Mouse (Mus musculus): ENCODE results near the gene Ints11. TPM values are rescaled to one million over a fixed set of nuclear protein-coding genes. Genes with fewer than 3 reads are reported as not detected.

Ints11 gene
- polyA plus RNA-seq (2012; ENCODE audit: insufficient read depth, insufficient read length, low replicate concordance, missing spikeins) = not detected in 2 replicates

DNA sequence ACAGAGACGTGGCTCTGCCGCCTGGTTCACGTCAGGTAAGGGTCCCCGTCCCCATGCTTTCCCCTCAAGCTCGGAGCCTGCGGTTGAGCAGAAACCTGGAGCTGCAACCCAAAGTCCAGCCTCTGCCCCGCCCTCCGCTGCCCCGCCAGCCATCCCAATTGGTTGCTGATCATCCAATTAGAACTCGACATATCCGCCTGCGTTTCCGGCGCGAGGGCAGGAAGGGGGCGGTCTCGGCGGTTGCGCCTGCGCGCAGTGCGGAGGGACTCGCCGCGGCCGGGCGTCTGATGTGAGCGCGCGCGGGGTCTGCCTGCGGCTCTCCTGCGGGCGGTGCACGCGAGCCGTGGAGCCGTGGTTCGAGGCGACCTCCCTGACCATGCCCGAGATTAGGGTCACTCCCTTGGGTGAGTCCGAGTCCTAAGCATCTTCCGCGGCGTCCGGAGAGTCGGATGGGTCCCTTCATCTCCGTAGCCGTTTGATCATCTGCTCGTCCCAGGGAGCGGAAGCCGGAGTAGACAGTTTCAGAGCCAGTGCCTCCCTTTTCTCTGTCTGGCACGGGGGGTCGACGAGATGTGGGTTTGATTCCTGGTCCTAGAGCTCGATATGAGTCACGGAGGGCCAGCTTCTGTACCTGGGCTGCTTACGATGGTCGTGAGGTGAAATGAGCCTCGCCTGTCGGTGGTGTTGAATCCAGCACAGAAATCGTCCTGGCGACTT is at the start of gene Ints11, which contains the start of gene Cptp:
Gene Ints11 (plus strand): TSS at position 230 of the 717 bp plus-strand sequence.
Gene Cptp (minus strand): TSS at position 124 of the 717 bp plus-strand sequence.
- peak within 1 kb of the TSS; percentile 78 for H3K4me3 ChIP-seq (ENCODE audit: insufficient read depth, low read depth, low read length)
- H3K4me1 ChIP-seq (ENCODE audit: control insufficient read depth, insufficient read depth, low read length) = peaks cover 15% of the 10 kb centered on the region
- TF ChIP-seq CTCF (IDR thresholded peaks at IDR 0.05; ENCODE audit: insufficient read depth, low read depth, low read length) = no peak
- TF ChIP-seq POLR2A (IDR thresholded peaks at IDR 0.05; ENCODE audit: insufficient read depth, low read depth, low read length) = peak; percentile 94
- WGBS = under 1% methylated on average over 63 of the region's 63 CpGs
- H3K27ac ChIP-seq (ENCODE audit: insufficient read depth, low read depth, low read length) = peak within 1 kb of the TSS; percentile 22; the same call in 1 of the 2 replicates

DNA sequence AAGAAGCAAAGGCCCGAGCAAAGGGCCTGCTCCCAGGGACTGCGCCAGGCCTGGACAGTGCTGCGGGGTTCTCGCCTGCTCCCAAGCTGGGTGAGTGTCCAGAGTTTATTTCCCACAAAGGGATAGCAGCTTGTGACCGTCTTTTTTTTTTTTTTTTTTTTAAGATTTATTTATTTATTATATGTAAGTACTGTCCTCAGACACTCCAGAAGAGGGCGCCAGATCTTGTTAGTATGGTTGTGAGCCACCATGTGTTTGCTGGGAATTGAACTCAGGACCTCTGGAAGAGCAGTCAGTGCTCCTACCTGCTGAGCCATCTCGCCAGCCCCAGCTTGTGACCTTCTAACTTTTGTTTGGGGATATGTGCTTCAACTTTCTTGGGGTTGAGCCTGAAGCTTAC is 48.3 kb upstream of the Ints11 start:
- H3K27ac ChIP-seq (ENCODE audit: insufficient read depth, low read depth, low read length) = no peak overlapping the region

DNA sequence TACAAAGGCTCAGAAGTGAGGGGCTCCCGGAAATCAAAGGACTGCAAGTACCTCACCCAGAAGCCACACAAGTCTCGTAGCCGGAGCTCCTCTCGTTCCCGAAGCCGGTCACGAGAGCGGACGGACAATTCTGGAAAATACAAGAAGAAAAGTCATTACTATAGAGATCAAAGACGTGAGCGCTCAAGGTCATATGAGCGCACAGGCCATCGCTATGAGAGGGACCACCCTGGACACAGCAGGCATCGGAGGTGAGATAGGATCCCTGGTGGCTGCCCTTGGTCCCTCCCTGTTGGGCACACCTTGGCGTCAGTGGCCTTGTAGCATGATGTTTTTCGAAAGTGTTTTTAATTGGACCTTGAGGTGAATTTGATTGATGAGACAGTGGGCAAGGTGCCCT is 45.9 kb upstream of the Ints11 start:
- no peak for TF ChIP-seq CTCF (IDR thresholded peaks at IDR 0.05; ENCODE audit: insufficient read depth, low read depth, low read length)
- no peak for TF ChIP-seq POLR2A (IDR thresholded peaks at IDR 0.05; ENCODE audit: insufficient read depth, low read depth, low read length)
- Histone ChIP-seq H3K4me3 (ENCODE audit: insufficient read depth, low read depth, low read length) (no peak overlapping the region), H3K4me1 (ENCODE audit: control insufficient read depth, insufficient read depth, low read length) (0 out of 2 replicates have a peak, but pooled peaks cover 3% of the 10 kb centered on the region), H3K27ac (ENCODE audit: insufficient read depth, low read depth, low read length) (no peak overlapping the region)
- WGBS = 94% methylated on average over 16 of the region's 16 CpGs

More for the DNA sequence above, 48.3 kb upstream of the Ints11 start:
- TF ChIP-seq POLR2A (IDR thresholded peaks at IDR 0.05; ENCODE audit: insufficient read depth, low read depth, low read length) (no peak), CTCF (IDR thresholded peaks at IDR 0.05; ENCODE audit: insufficient read depth, low read depth, low read length) (no peak)
- WGBS = 73% methylated on average over 7 of the region's 7 CpGs
- 0 out of 2 replicates have a peak, but pooled peaks cover 3% of the 10 kb centered on the region for H3K4me1 ChIP-seq (ENCODE audit: control insufficient read depth, insufficient read depth, low read length)
- H3K4me3 ChIP-seq (ENCODE audit: insufficient read depth, low read depth, low read length) = no peak overlapping the region

DNA sequence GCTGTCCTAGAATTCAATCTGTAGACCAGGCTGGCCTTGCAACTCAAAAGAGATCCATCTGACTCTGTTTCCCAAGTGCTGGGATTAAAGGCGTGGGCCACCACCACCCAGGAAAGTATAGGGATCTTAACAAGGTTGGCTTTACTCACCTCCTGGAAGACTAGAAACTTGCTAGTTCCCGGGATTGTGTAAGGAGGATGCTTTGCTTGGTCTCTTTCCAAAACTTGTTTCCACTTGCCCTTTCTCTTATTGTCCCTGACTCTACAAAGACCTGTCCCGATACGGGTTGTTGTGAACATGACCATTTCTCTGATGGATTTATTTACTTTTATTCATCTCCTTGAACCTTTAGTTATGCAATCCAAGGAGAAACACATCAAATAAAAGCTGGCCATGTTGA is 39.5 kb upstream of the Ints11 start:
- 89% methylated on average over 4 of the region's 4 CpGs for WGBS
- Histone ChIP-seq H3K4me1 (ENCODE audit: control insufficient read depth, insufficient read depth, low read length) (peaks cover 15% of the 10 kb centered on the region), H3K27ac (ENCODE audit: insufficient read depth, low read depth, low read length) (no peak overlapping the region), H3K4me3 (ENCODE audit: insufficient read depth, low read depth, low read length) (no peak overlapping the region)
- no peak for TF ChIP-seq POLR2A (IDR thresholded peaks at IDR 0.05; ENCODE audit: insufficient read depth, low read depth, low read length)
- TF ChIP-seq CTCF (IDR thresholded peaks at IDR 0.05; ENCODE audit: insufficient read depth, low read depth, low read length) = no peak

DNA sequence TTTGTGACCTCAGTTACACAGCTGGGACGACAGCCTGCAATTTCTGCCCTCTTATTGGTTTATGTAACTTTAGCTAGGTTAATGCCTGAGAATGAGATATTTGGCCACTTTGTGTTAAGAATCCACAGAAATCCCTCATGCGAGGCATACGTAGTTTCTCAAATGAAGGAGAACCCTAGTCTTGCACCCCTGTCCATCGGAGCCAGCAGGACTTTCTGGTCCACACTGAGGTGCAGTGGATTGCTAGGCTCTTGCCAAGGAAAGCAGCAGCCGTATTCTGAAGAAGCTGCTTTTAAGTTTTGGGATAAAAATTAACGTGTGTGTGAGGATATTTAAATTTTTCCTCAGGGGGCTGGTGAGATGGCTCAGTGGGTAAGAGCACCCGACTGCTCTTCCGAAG is 38.8 kb upstream of the Ints11 start:
- TF ChIP-seq CTCF (IDR thresholded peaks at IDR 0.05; ENCODE audit: insufficient read depth, low read depth, low read length) (no peak), POLR2A (IDR thresholded peaks at IDR 0.05; ENCODE audit: insufficient read depth, low read depth, low read length) (no peak)
- 52% methylated on average over 8 of the region's 8 CpGs for WGBS
- Histone ChIP-seq H3K4me1 (ENCODE audit: control insufficient read depth, insufficient read depth, low read length) (peaks cover 15% of the 10 kb centered on the region), H3K27ac (ENCODE audit: insufficient read depth, low read depth, low read length) (no peak overlapping the region), H3K4me3 (ENCODE audit: insufficient read depth, low read depth, low read length) (no peak overlapping the region; the same call in 1 of the 2 replicates)

DNA sequence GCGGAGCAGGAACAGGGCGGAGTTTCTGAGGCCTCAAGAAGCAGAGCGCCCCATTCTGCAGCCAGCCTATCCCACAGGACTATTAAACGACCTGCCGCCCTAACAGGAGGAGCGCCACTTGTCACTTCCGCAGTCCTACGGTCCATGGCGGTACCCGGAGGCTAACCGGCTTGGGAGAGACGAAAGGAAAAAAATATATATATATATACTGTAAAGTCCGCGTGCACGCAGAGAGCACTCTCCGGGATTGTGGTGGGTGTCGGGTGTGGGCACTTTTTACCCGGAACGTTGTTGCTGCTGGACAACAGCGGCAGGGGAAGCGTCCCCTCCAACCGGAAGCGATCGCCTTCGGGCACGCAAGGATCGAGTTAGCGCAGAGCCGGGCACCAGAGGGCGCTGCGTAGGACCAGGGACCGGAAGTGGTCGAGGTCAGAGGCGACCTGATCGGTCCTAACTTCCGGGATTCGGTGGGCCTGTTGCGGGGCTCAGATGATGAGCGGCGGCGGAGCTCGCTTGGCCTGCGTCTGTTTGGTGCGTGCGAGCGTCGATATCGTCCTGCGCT is 38.1 kb upstream of the Ints11 start, which contains the start of gene Aurkaip1:
Gene Aurkaip1 (plus strand): TSS at position 68 of the 562 bp plus-strand sequence.
- WGBS = under 1% methylated on average over 49 of the region's 49 CpGs
- H3K27ac ChIP-seq (ENCODE audit: insufficient read depth, low read depth, low read length) = peak within 1 kb of the TSS; percentile 65; the same call in 1 of the 2 replicates
- TF ChIP-seq POLR2A (IDR thresholded peaks at IDR 0.05; ENCODE audit: insufficient read depth, low read depth, low read length) (peak; percentile 12), CTCF (IDR thresholded peaks at IDR 0.05; ENCODE audit: insufficient read depth, low read depth, low read length) (peak; percentile 41; the same call in 1 of the 2 replicates)
- peaks cover 15% of the 10 kb centered on the region for H3K4me1 ChIP-seq (ENCODE audit: control insufficient read depth, insufficient read depth, low read length)
- H3K4me3 ChIP-seq (ENCODE audit: insufficient read depth, low read depth, low read length) = peak within 1 kb of the TSS; percentile 70

DNA sequence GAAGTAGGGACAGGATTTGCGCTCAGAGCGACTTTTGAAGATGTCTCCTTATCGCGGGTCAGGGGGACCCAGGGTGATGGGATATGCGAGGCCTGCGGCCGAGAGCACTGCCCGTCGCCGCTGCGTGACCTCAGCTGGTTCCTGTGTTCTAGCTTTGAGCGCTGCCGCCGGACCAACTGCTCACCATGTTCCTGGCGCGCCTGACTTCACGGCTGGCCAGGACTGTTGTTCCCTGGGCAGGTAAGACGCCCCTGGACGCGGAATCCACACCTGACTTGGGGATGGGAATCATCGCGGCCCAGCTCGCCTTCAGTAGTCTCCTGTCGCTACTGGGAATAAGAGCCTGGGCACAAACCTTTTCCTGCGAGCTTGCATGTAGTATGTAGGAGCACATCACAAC is 37.5 kb upstream of the Ints11 start:
- Histone ChIP-seq H3K27ac (ENCODE audit: insufficient read depth, low read depth, low read length) (peak overlapping the region; percentile 65; the same call in 1 of the 2 replicates), H3K4me1 (ENCODE audit: control insufficient read depth, insufficient read depth, low read length) (peaks cover 15% of the 10 kb centered on the region), H3K4me3 (ENCODE audit: insufficient read depth, low read depth, low read length) (peak overlapping the region; percentile 70)
- 1% methylated on average over 25 of the region's 25 CpGs for WGBS
- TF ChIP-seq CTCF (IDR thresholded peaks at IDR 0.05; ENCODE audit: insufficient read depth, low read depth, low read length) = no peak
- no peak for TF ChIP-seq POLR2A (IDR thresholded peaks at IDR 0.05; ENCODE audit: insufficient read depth, low read depth, low read length)

DNA sequence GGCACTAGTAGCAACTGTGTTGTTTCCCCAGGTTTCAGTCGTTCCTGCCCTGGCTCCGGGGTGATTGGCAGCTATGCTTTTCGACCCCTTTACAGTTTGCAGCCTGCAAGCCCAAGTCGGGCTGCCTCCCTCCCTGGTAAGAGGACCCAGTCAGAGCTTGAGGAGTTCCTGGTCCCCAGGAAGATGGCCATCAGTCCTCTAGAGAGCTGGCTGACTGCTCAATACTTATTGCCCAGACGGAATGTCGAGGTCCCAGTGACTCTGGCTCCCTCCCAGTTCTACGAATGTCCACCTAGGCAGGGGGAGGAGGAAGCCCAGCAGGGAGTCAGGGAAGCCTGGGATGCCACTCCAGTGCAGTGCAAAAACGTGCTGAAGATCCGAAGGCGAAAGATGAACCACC is 37.0 kb upstream of the Ints11 start:
- Histone ChIP-seq H3K4me3 (ENCODE audit: insufficient read depth, low read depth, low read length) (peak overlapping the region; percentile 70), H3K27ac (ENCODE audit: insufficient read depth, low read depth, low read length) (no peak overlapping the region), H3K4me1 (ENCODE audit: control insufficient read depth, insufficient read depth, low read length) (peaks cover 15% of the 10 kb centered on the region)
- TF ChIP-seq CTCF (IDR thresholded peaks at IDR 0.05; ENCODE audit: insufficient read depth, low read depth, low read length) (no peak), POLR2A (IDR thresholded peaks at IDR 0.05; ENCODE audit: insufficient read depth, low read depth, low read length) (no peak)
- WGBS = 49% methylated on average over 10 of the region's 10 CpGs

DNA sequence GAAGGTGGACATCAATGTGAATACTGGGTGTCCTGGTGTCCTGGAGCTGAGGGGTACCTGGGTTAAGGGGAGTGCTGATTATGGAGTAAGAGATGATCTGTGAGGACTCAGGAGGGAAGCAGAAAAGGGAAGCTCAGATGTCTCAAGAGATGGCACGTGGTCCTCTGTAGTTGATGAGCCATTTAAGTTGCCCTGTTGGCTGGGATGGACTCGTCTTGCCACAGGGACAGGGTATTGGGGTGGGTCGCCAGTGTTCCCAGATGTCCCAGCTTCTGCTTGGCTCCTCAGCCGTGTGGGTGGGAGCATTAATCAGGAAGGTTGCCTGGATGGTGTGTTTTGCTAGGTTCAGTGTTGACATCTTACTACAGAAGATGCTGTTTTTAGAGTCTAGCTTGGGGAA is 36.1 kb upstream of the Ints11 start:
- TF ChIP-seq POLR2A (IDR thresholded peaks at IDR 0.05; ENCODE audit: insufficient read depth, low read depth, low read length) = no peak
- no peak for TF ChIP-seq CTCF (IDR thresholded peaks at IDR 0.05; ENCODE audit: insufficient read depth, low read depth, low read length)
- Histone ChIP-seq H3K4me3 (ENCODE audit: insufficient read depth, low read depth, low read length) (no peak overlapping the region), H3K27ac (ENCODE audit: insufficient read depth, low read depth, low read length) (no peak overlapping the region), H3K4me1 (ENCODE audit: control insufficient read depth, insufficient read depth, low read length) (peaks cover 20% of the 10 kb centered on the region)
- WGBS = 78% methylated on average over 4 of the region's 4 CpGs

All from olfactory bulb, adult 2 months (tissue).